ENCODE assay signal across 9 mouse cellular contexts in the genomic region with DNA sequence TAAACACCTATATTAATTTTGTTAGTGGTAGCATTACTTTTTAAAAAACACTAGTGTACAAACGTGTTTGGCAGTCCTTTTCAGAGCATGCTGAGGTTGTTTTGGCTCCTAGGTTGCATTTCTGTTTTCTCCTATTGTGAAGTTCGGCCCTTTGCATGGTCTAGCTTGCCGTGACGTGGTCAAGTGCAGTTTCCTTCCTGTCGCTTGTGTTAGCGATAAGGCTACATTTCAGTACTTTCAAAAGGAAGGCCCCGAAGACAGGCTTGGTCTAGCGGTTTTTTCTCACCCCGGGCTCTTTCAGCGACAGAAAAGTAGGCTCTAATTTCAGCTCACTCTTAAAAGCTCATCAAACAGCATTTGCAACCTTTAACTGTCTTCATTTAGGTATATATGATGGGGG. TPM values are rescaled to one million over a fixed set of nuclear protein-coding genes. Genes with fewer than 3 reads are reported as not detected.
DNase-seq lines count a peak whose midpoint lies in the region; ATAC-seq and TF ChIP-seq lines count a peak whose summit lies in the region.
"Had no signal": no experiment of that assay in that cellular context is flagged by ENCODE, and none has a peak within 500 bp of the region (broad histone marks: within the 10 kb centered on the region; RNA-seq: fewer than 3 reads in every experiment).

No protein-coding gene starts in this region.

- peak overlapping the region; percentile 36; the same call in 1 of the 2 replicates for H3K27ac ChIP-seq in layer of hippocampus, adult 2 months
- H3K27ac ChIP-seq in heart, postnatal 0 days (ENCODE audit: low read depth): peak overlapping the region; percentile 84
- peak overlapping the region; percentile 49; the same call in 1 of the 2 replicates for H3K27ac ChIP-seq in stomach, embryonic 15.5 days
- no peak overlapping the region for H3K27ac ChIP-seq in neural tube, embryonic 15.5 days (replicated peaks)

- TF ChIP-seq EP300 in heart, postnatal 0 days (IDR thresholded peaks at IDR 0.05; ENCODE audit: low read depth): no peak

- WGBS in heart, postnatal 0 days: 24% methylated on average over 10 of the region's 10 CpGs
- 25% methylated on average over 10 of the region's 10 CpGs for WGBS in lung, adult 2 months
- 65% methylated on average over 10 of the region's 10 CpGs for WGBS in stomach, embryonic 15.5 days
- 81% methylated on average over 10 of the region's 10 CpGs for WGBS in neural tube, embryonic 15.5 days

- no peak for TF ChIP-seq CTCF in layer of hippocampus, adult 2 months (conservative IDR thresholded peaks at IDR 0.05)
- TF ChIP-seq CTCF in heart, postnatal 0 days (IDR thresholded peaks at IDR 0.05; ENCODE audit: low read depth): no peak
- no peak for TF ChIP-seq CTCF in lung, adult 2 months (IDR thresholded peaks at IDR 0.05; ENCODE audit: insufficient read depth, low read length)

- H3K4me1 ChIP-seq in heart, postnatal 0 days (ENCODE audit: control insufficient read depth, insufficient read depth): peaks cover 25% of the 10 kb centered on the region
- peaks cover 41% of the 10 kb centered on the region for H3K4me1 ChIP-seq in lung, adult 2 months (ENCODE audit: control insufficient read depth, insufficient read depth, low read length)
- H3K4me1 ChIP-seq in stomach, embryonic 15.5 days: no peaks in the 10 kb centered on the region; the same call in 1 of the 2 replicates
- H3K4me1 ChIP-seq in neural tube, embryonic 15.5 days: no peaks in the 10 kb centered on the region

- peak; percentile 60 for ATAC-seq in heart, postnatal 0 days (ENCODE audit: insufficient read depth, low read depth)
- peak; percentile 52; the same call in 1 of the 2 replicates for ATAC-seq in stomach, embryonic 15.5 days (ENCODE audit: insufficient read depth, low FRiP score, low read depth)
- ATAC-seq in neural tube, embryonic 15.5 days (ENCODE audit: low FRiP score): no peak
- ATAC-seq: Patski had no signal

- DNase-seq in layer of hippocampus, adult 2 months (ENCODE audit: low spot score in 2 of 2): no peak
- no peak for DNase-seq in layer of hippocampus, postnatal 14 days (ENCODE audit: low spot score in 2 of 2)
- DNase-seq in heart, postnatal 0 days (ENCODE audit: low spot score): peak; percentile 78
- DNase-seq in lung, adult 2 months: no peak
- no peak for DNase-seq in left cerebral cortex, adult 11 months (ENCODE audit: low spot score)
- no peak for DNase-seq in cerebellum, adult 9-11 months

- TF ChIP-seq POLR2A in lung, adult 2 months (IDR thresholded peaks at IDR 0.05; ENCODE audit: borderline replicate concordance, extremely low read depth, low read depth, low read length): 0 out of 2 replicates have a peak, but pooled peaks have one; percentile 11

- H3K36me3 ChIP-seq in heart, postnatal 0 days (replicated peaks; ENCODE audit: control insufficient read depth, insufficient read depth, low read length): no peaks in the 10 kb centered on the region
- H3K36me3 ChIP-seq in stomach, embryonic 15.5 days: peaks cover 7% of the 10 kb centered on the region; the same call in 1 of the 2 replicates
- no peaks in the 10 kb centered on the region for H3K36me3 ChIP-seq in neural tube, embryonic 15.5 days

- H3K9ac ChIP-seq in heart, postnatal 0 days (replicated peaks; ENCODE audit: low read depth, low read length): peak overlapping the region; percentile 35; the same call in 1 of the 2 replicates
- no peak overlapping the region for H3K9ac ChIP-seq in stomach, embryonic 15.5 days
- H3K9ac ChIP-seq in neural tube, embryonic 15.5 days (replicated peaks): no peak overlapping the region

- H3K27me3 ChIP-seq in heart, postnatal 0 days (ENCODE audit: control insufficient read depth, insufficient read depth, low read length): no peaks in the 10 kb centered on the region
- H3K27me3 ChIP-seq in stomach, embryonic 15.5 days (replicated peaks): no peaks in the 10 kb centered on the region
- no peaks in the 10 kb centered on the region for H3K27me3 ChIP-seq in neural tube, embryonic 15.5 days (replicated peaks)
- H3K27me3 ChIP-seq: Patski had no signal

- peak overlapping the region; percentile 54 for H3K4me2 ChIP-seq in heart, postnatal 0 days (ENCODE audit: low read depth, low read length)
- no peak overlapping the region for H3K4me2 ChIP-seq in stomach, embryonic 15.5 days
- H3K4me2 ChIP-seq in neural tube, embryonic 15.5 days: no peak overlapping the region

- no peak overlapping the region; the same call in 1 of the 2 replicates for H3K4me3 ChIP-seq in layer of hippocampus, adult 2 months
- H3K4me3 ChIP-seq in heart, postnatal 0 days (ENCODE audit: low read depth, low read length): peak overlapping the region; percentile 23; the same call in 1 of the 2 replicates
- H3K4me3 ChIP-seq in lung, adult 2 months (replicated peaks; ENCODE audit: extremely low read depth, low read depth, low read length): peak overlapping the region; percentile 68
- H3K4me3 ChIP-seq in stomach, embryonic 15.5 days (replicated peaks): no peak overlapping the region
- no peak overlapping the region for H3K4me3 ChIP-seq in neural tube, embryonic 15.5 days (replicated peaks)

- no peaks in the 10 kb centered on the region for H3K9me3 ChIP-seq in heart, postnatal 0 days (replicated peaks; ENCODE audit: control insufficient read depth, low read length)
- H3K9me3 ChIP-seq in stomach, embryonic 15.5 days: no peaks in the 10 kb centered on the region
- H3K9me3 ChIP-seq in neural tube, embryonic 15.5 days (replicated peaks): no peaks in the 10 kb centered on the region

RNA-seq across cellular contexts. Expression of a gene that starts 52.2 kb away (rescaled TPM):
- 10 to 100 TPM; 89.7 to 92.1 TPM for total RNA-seq in layer of hippocampus, adult 2 months (2021)
- 10 to 100 TPM; 87.2 to 89.7 TPM for total RNA-seq in layer of hippocampus, postnatal 14 days (2021)
- total RNA-seq in heart, postnatal 0 days (2014; rRNA removed; ENCODE audit: low replicate concordance): 24.8 and 33.1 TPM in 2 replicates
- polyA plus RNA-seq in heart, postnatal 0 days (2015; fragmentation: Nextera tagmentation; extraction: Ambion mirVana): 95.5 and 102 TPM in 2 replicates
- 4.2 and 7.7 TPM in 2 replicates for polyA plus RNA-seq in lung, adult 2 months (2012; rRNA removed)
- 105 and 111 TPM in 2 replicates for polyA plus RNA-seq in stomach, embryonic 15.5 days (2015; fragmentation: Nextera tagmentation; extraction: Ambion mirVana)
- 93.9 and 101 TPM in 2 replicates for polyA plus RNA-seq in neural tube, embryonic 15.5 days (2015; fragmentation: Nextera tagmentation; extraction: Ambion mirVana)

RNA-seq across cellular contexts. Expression of a gene that starts 54.0 kb away (rescaled TPM):
- 10 to 100 TPM; 50.4 to 52.8 TPM for total RNA-seq in layer of hippocampus, adult 2 months (2021)
- 10 to 100 TPM; 44.0 to 47.7 TPM for total RNA-seq in layer of hippocampus, postnatal 14 days (2021)
- total RNA-seq in heart, postnatal 0 days (2014; rRNA removed; ENCODE audit: low replicate concordance): 9.5 and 10.0 TPM in 2 replicates
- 26.6 and 27.2 TPM in 2 replicates for polyA plus RNA-seq in heart, postnatal 0 days (2015; fragmentation: Nextera tagmentation; extraction: Ambion mirVana)
- 6.5 and 6.6 TPM in 2 replicates for polyA plus RNA-seq in lung, adult 2 months (2012; rRNA removed)
- polyA plus RNA-seq in stomach, embryonic 15.5 days (2015; fragmentation: Nextera tagmentation; extraction: Ambion mirVana): 41.0 and 41.5 TPM in 2 replicates
- 40.0 and 41.8 TPM in 2 replicates for polyA plus RNA-seq in neural tube, embryonic 15.5 days (2015; fragmentation: Nextera tagmentation; extraction: Ambion mirVana)

RNA-seq across cellular contexts. Expression of a gene that starts 54.3 kb away (rescaled TPM):
- total RNA-seq in layer of hippocampus, adult 2 months (2021): 1 to 10 TPM; 4.6 to 4.8 TPM
- 1 to 10 TPM; 6.0 to 6.3 TPM for total RNA-seq in layer of hippocampus, postnatal 14 days (2021)
- 11.0 and 13.2 TPM in 2 replicates for total RNA-seq in heart, postnatal 0 days (2014; rRNA removed; ENCODE audit: low replicate concordance)
- 7.0 and 7.4 TPM in 2 replicates for polyA plus RNA-seq in heart, postnatal 0 days (2015; fragmentation: Nextera tagmentation; extraction: Ambion mirVana)
- 16.9 and 20.9 TPM in 2 replicates for polyA plus RNA-seq in lung, adult 2 months (2012; rRNA removed)
- 25.1 and 26.1 TPM in 2 replicates for polyA plus RNA-seq in stomach, embryonic 15.5 days (2015; fragmentation: Nextera tagmentation; extraction: Ambion mirVana)
- polyA plus RNA-seq in neural tube, embryonic 15.5 days (2015; fragmentation: Nextera tagmentation; extraction: Ambion mirVana): 2.5 and 9.7 TPM in 2 replicates

Comparison
In these comparisons a context has a peak if more than half of its experiments do, and no peak if none do; other contexts are left out.
1. H3K4me3 ChIP-seq: peak in heart, postnatal 0 days (single experiment) and lung, adult 2 months (single experiment); none in layer of hippocampus, adult 2 months (single experiment), stomach, embryonic 15.5 days (single experiment) and neural tube, embryonic 15.5 days (single experiment).
2. RNA of a gene that starts 52.2 kb away (polyA plus RNA-seq): 105 to 111 TPM in stomach, embryonic 15.5 days, 95.5 to 102 TPM in heart, postnatal 0 days and 93.9 to 101 TPM in neural tube, embryonic 15.5 days; 4.2 to 7.7 TPM in lung, adult 2 months; every median in the first group is over 10 times any median in the second.